Comparison of ENCODE assay signal across 31 mouse cellular contexts in genomic region chr15:26022636-26023035, GRCm38 (mm10).
"Had no signal": no experiment of that assay in that cellular context is flagged by ENCODE, and none has a peak within 500 bp of the region (broad histone marks: within the 10 kb centered on the region; RNA-seq: fewer than 3 reads in every experiment).

No protein-coding gene starts in this region.

- H3K9ac ChIP-seq: limb, embryonic 12.5 days; limb, embryonic 13.5 days; limb, embryonic 15.5 days; liver, embryonic 12.5 days; liver, embryonic 13.5 days; liver, embryonic 14.5 days; liver, embryonic 15.5 days; liver, postnatal 0 days; lung, embryonic 14.5 days; lung, embryonic 15.5 days; midbrain, embryonic 12.5 days; midbrain, embryonic 13.5 days; midbrain, embryonic 15.5 days had no signal

- H3K36me3 ChIP-seq: limb, embryonic 10.5 days; limb, embryonic 12.5 days; limb, embryonic 13.5 days; limb, embryonic 15.5 days; liver, embryonic 12.5 days; liver, embryonic 13.5 days; liver, embryonic 15.5 days; lung, embryonic 15.5 days; midbrain, embryonic 10.5 days; midbrain, embryonic 12.5 days; midbrain, embryonic 13.5 days; midbrain, embryonic 15.5 days had no signal

- H3K27ac ChIP-seq: limb, embryonic 10.5 days; limb, embryonic 12.5 days; limb, embryonic 13.5 days; limb, embryonic 15.5 days; liver, embryonic 12.5 days; liver, embryonic 13.5 days; liver, embryonic 14.5 days; liver, embryonic 15.5 days; lung, embryonic 15.5 days; macrophage; midbrain, embryonic 10.5 days; midbrain, embryonic 12.5 days; midbrain, embryonic 13.5 days; midbrain, embryonic 15.5 days had no signal

- ATAC-seq: liver, embryonic 12.5 days; liver, postnatal 0 days; lung, postnatal 0 days; midbrain, embryonic 15.5 days; midbrain, embryonic 16.5 days had no signal

- H3K27me3 ChIP-seq: limb, embryonic 12.5 days; limb, embryonic 13.5 days; limb, embryonic 15.5 days; liver, embryonic 12.5 days; liver, embryonic 13.5 days; liver, embryonic 15.5 days; lung, embryonic 15.5 days; megakaryocyte, embryonic 14.5 days; midbrain, embryonic 12.5 days; midbrain, embryonic 13.5 days; midbrain, embryonic 15.5 days had no signal

- H3K9me3 ChIP-seq: limb, embryonic 10.5 days; limb, embryonic 12.5 days; limb, embryonic 13.5 days; limb, embryonic 15.5 days; liver, embryonic 12.5 days; liver, embryonic 13.5 days; liver, embryonic 15.5 days; lung, embryonic 15.5 days; megakaryocyte, embryonic 14.5 days; midbrain, embryonic 10.5 days; midbrain, embryonic 12.5 days; midbrain, embryonic 13.5 days; midbrain, embryonic 15.5 days had no signal

- DNase-seq: left cerebral cortex, postnatal 4 days; liver; liver, embryonic 13.5 days; liver, postnatal 0 days; lung, adult 18-20 months; lung, adult 2 months; lung, embryonic 14.5 days; lung, postnatal 10 days; lung, postnatal 14 days; lung, postnatal 36 days; lung, postnatal 4 days; midbrain, embryonic 14.5 days had no signal

- H3K4me1 ChIP-seq: limb, embryonic 12.5 days; limb, embryonic 15.5 days; liver, embryonic 12.5 days; liver, embryonic 13.5 days; liver, embryonic 15.5 days; lung, embryonic 15.5 days; megakaryocyte, embryonic 14.5 days; midbrain, embryonic 10.5 days; midbrain, embryonic 12.5 days; midbrain, embryonic 13.5 days; midbrain, embryonic 15.5 days had no signal

- H3K4me2 ChIP-seq: limb, embryonic 12.5 days; limb, embryonic 13.5 days; limb, embryonic 15.5 days; liver, embryonic 11.5 days; liver, embryonic 12.5 days; liver, embryonic 13.5 days; liver, embryonic 15.5 days; lung, embryonic 14.5 days; lung, embryonic 15.5 days; midbrain, embryonic 11.5 days; midbrain, embryonic 12.5 days; midbrain, embryonic 13.5 days; midbrain, embryonic 15.5 days had no signal

- H3K4me3 ChIP-seq: limb, embryonic 10.5 days; limb, embryonic 12.5 days; limb, embryonic 13.5 days; limb, embryonic 15.5 days; liver, embryonic 12.5 days; liver, embryonic 13.5 days; liver, embryonic 15.5 days; lung, embryonic 15.5 days; megakaryocyte, embryonic 14.5 days; midbrain, embryonic 10.5 days; midbrain, embryonic 12.5 days; midbrain, embryonic 13.5 days; midbrain, embryonic 15.5 days; myocyte had no signal
